Mouse (Mus musculus): ENCODE measurements around the gene Ccdc183. TPM values are rescaled to one million over a fixed set of nuclear protein-coding genes. Genes with fewer than 3 reads are reported as not detected.
A peak's percentile ranks its signal among the peaks of the same experiment; 100 is the strongest.

Ccdc183 gene
- polyA plus RNA-seq, 1 experiment from 2014 or later = 0.21 TPM

DNA sequence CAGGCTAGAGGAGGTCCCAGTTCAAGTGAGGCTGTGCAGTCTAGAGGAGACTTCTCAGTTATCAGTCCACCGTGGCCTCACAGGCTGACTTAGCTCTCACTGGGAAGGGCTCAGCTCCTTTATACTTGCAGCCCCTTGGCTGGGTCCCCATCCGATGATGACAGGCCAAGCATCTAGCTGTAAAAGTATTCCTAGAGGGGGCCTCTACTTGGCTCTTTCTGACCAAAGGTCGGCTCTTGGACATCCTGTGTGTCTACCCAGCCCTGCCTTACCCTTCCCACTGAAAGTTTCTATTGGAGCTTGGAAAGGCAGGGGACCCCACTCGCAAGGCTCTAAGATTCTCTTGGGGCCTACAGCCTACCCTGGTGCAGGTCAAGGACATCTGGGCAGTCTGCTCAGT, 46.3 kb downstream of the Ccdc183 start:
- Histone ChIP-seq H3K27ac (no peak overlapping the region), H3K36me3 (peaks cover 68% of the 10 kb centered on the region), H3K27me3 (ENCODE audit: insufficient read depth, poor library complexity, severe bottlenecking) (peaks cover 9% of the 10 kb centered on the region), H3K4me1 (peaks cover 34% of the 10 kb centered on the region), H3K4me3 (no peak overlapping the region), H3K9me3 (no peaks in the 10 kb centered on the region)
- no peak for DNase-seq (ENCODE audit: low spot score)
- WGBS = 78% methylated on average over 4 of the region's 4 CpGs

DNA sequence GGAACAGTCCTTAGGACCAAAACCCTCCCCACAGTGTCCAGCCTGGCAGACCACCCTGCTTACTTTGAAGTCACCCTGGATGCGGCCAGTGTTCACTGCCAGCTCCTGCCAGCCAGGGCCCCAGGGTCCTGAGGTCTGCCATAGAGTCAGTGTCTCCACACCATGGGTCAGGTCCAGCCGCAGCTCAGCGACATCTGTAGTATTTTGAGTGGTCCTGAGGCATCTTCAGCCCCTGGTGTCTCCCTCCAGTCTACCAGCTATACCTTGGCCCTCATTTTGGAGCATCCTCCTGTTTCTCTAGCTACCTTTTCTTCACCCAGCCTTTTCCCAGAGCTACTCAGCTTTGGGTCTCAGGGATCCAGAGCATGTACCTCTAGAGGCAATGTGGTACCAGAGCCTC, 48.2 kb downstream of the Ccdc183 start:
- 90% methylated on average over 3 of the region's 3 CpGs for WGBS
- Histone ChIP-seq H3K9me3 (no peaks in the 10 kb centered on the region), H3K27ac (no peak overlapping the region), H3K4me3 (no peak overlapping the region), H3K4me1 (peaks cover 25% of the 10 kb centered on the region), H3K27me3 (ENCODE audit: insufficient read depth, poor library complexity, severe bottlenecking) (no peaks in the 10 kb centered on the region), H3K36me3 (peaks cover 87% of the 10 kb centered on the region)
- no peak for DNase-seq (ENCODE audit: low spot score)

DNA sequence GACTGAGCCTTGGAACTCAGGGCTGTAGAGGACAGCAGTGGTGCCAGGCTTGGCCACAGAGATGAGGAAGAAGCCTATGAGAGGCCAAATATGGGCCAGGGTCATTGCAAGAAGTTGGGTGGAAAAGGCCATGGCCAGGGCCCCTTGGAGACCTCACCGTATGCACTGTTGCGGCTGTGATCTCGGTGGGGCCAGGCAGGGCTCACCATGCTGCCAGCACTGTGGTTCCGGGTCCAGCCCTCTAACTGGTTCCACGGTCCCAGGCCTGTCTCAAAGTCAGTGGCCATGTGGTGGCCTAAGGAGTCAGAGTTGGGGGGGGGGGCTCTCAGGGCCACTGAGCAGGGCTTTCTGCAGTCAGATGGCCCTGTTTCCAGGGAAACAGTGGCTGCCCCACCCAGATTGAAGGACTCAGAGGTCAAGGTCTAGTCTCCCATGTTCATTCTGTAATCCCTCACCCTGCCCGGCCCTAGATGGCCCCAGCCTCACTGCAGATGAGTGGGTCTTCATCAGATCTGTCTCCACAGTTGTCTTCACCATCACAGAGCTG, 48.9 kb downstream of the Ccdc183 start:
- WGBS = 89% methylated on average over 6 of the region's 6 CpGs

DNA sequence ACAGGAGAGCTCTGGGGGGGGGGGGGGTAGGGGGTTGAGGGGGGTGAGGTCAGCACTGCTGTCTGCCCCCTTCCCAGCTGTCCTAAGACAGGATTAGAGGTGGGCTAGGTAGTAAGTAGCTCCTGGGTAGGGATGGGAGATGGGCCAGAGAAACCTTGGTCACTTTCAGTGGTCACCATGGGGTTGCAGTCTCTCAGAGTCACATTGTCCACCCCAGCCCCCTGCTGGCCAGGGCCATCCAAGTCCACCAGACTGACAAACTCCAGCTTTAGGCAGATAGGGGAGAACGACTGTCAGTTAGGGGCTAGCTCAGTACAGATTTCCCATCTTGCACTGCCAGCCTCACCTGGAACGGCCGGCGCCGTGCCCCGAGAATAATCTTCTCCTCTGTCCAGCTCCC, 50.9 kb downstream of the Ccdc183 start:
- Histone ChIP-seq H3K36me3 (peaks cover 98% of the 10 kb centered on the region), H3K27me3 (ENCODE audit: insufficient read depth, poor library complexity, severe bottlenecking) (no peaks in the 10 kb centered on the region), H3K27ac (no peak overlapping the region), H3K4me1 (peaks cover 6% of the 10 kb centered on the region; the same call in 1 of the 2 replicates), H3K9me3 (no peaks in the 10 kb centered on the region), H3K4me3 (no peak overlapping the region)
- 73% methylated on average over 6 of the region's 6 CpGs for WGBS
- no peak for DNase-seq (ENCODE audit: low spot score)

More for the DNA sequence above, 48.9 kb downstream of the Ccdc183 start:
- Histone ChIP-seq H3K9me3 (no peaks in the 10 kb centered on the region), H3K4me3 (no peak overlapping the region), H3K27ac (no peak overlapping the region), H3K4me1 (peaks cover 18% of the 10 kb centered on the region), H3K27me3 (ENCODE audit: insufficient read depth, poor library complexity, severe bottlenecking) (no peaks in the 10 kb centered on the region), H3K36me3 (peaks cover 94% of the 10 kb centered on the region)
- no peak for DNase-seq (ENCODE audit: low spot score)

DNA sequence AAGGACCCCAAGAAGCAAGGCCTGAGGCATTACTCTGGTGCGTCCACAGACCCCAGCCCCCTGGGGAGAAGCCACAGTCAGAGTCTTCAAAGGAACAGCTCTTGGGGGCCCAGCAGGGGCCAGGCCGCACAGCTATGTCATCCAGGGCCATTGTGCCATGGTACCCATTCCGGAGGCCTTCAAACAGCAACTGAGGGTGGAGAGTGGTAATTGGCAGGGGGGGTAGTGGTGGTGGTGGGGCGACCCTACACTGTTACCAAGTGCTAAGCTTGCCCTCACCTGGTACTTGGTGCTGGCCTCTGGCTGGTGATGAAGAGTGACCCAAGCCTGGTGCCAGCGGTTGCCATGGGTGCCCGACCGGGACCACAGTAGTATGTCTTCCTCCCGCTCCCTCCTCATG, 51.7 kb downstream of the Ccdc183 start:
- WGBS = 83% methylated on average over 8 of the region's 8 CpGs
- peaks cover 99% of the 10 kb centered on the region for H3K36me3 ChIP-seq

DNA sequence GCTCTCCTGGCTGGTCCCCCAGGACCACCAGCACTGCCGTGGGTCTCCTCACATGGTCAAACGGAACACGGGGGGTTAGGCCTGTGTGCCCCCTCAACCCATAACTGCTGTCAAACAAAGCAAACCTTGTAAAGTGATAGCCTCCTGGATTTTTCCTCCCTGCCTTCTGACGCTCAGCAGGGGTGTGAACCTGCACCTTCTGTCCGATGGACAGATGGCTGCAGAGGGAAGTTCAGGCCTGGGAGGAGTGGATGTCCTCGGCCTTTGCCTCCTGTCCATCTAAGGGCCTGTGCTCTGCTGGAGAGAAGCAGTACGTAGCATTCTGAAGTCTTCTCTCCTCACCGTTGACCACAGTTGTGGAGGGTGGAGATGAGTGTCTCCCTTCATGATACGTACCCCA, 55.5 kb downstream of the Ccdc183 start:
- Histone ChIP-seq H3K4me1 (peaks cover 16% of the 10 kb centered on the region), H3K27me3 (ENCODE audit: insufficient read depth, poor library complexity, severe bottlenecking) (no peaks in the 10 kb centered on the region), H3K36me3 (peaks cover 70% of the 10 kb centered on the region), H3K9me3 (no peaks in the 10 kb centered on the region), H3K4me3 (no peak overlapping the region), H3K27ac (no peak overlapping the region)
- no peak for DNase-seq (ENCODE audit: low spot score)
- 73% methylated on average over 9 of the region's 9 CpGs for WGBS

More for the DNA sequence above, 51.7 kb downstream of the Ccdc183 start:
- no peaks in the 10 kb centered on the region; the same call in 1 of the 2 replicates for H3K4me1 ChIP-seq
- no peaks in the 10 kb centered on the region for H3K9me3 ChIP-seq
- H3K27me3 ChIP-seq (ENCODE audit: insufficient read depth, poor library complexity, severe bottlenecking) = no peaks in the 10 kb centered on the region
- H3K27ac ChIP-seq = no peak overlapping the region
- no peak overlapping the region for H3K4me3 ChIP-seq
- DNase-seq (ENCODE audit: low spot score) = no peak

DNA sequence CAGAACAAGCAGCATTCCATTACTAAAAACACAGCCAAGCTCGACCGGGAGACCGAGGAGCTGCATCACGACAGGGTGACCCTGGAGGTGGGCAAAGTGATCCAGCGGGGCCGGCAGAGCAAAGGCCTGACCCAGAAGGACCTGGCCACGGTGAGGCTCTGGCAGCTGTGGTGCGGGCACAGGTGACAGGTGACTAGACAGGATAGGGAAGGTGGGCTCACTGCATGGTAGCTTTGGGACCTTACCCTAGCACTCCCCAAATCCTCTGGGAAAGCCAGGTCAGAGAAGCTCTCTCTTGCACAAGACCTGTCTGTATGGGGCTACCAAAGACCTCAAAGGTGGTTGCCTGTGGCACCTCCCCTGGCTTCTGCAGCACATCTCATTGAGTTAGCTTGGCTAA, 56.9 kb downstream of the Ccdc183 start:
- 93% methylated on average over 8 of the region's 8 CpGs for WGBS
- Histone ChIP-seq H3K27me3 (ENCODE audit: insufficient read depth, poor library complexity, severe bottlenecking) (no peaks in the 10 kb centered on the region), H3K4me3 (no peak overlapping the region), H3K27ac (no peak overlapping the region), H3K36me3 (peaks cover 57% of the 10 kb centered on the region), H3K4me1 (peaks cover 17% of the 10 kb centered on the region), H3K9me3 (no peaks in the 10 kb centered on the region)
- no peak for DNase-seq (ENCODE audit: low spot score)

DNA sequence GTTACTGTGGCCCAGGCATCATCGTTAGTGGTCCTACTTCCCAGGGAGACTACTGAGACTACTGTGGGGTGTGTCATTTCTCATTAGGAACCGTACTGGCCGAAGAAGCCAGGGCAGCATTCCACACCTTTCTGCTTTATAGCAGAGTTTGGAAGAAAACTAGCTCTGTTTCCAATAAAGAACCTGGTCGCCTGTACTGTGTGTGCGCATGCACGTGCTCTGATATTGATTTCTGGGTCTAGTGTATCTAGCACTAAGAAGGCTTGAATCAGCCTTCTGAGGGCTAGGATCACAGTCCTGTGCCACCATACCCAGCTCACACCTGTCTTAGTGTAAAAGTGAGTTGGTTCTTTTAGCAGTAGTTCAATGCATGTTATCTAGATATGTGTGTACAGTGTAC, 58.7 kb downstream of the Ccdc183 start:
- Histone ChIP-seq H3K9me3 (no peaks in the 10 kb centered on the region), H3K27me3 (ENCODE audit: insufficient read depth, poor library complexity, severe bottlenecking) (no peaks in the 10 kb centered on the region), H3K36me3 (peaks cover 39% of the 10 kb centered on the region), H3K4me1 (peaks cover 17% of the 10 kb centered on the region), H3K27ac (peak overlapping the region; percentile 94; the same call in 1 of the 2 replicates), H3K4me3 (peak overlapping the region; percentile 94)
- 73% methylated on average over 6 of the region's 6 CpGs for WGBS
- DNase-seq (ENCODE audit: low spot score) = no peak

Other genes with a start within 250 kb of the Ccdc183 start
- gene Sapcd2, start 245.4 kb downstream of the Ccdc183 start, polyA plus RNA-seq (2016; fragmentation: Nextera tagmentation; extraction: Ambion mirVana) = 26.8 and 31.8 TPM in 2 replicates
- not detected in 2 replicates for gene Entpd2, start 221.8 kb downstream of the Ccdc183 start, polyA plus RNA-seq (2016; fragmentation: Nextera tagmentation; extraction: Ambion mirVana)
- gene Npdc1, start 218.3 kb downstream of the Ccdc183 start, polyA plus RNA-seq (2016; fragmentation: Nextera tagmentation; extraction: Ambion mirVana) = 14.6 and 16.5 TPM in 2 replicates
- not detected in 2 replicates for gene Fut7, start 194.4 kb downstream of the Ccdc183 start, polyA plus RNA-seq (2016; fragmentation: Nextera tagmentation; extraction: Ambion mirVana)
- gene Abca2, start 189.0 kb downstream of the Ccdc183 start, polyA plus RNA-seq (2016; fragmentation: Nextera tagmentation; extraction: Ambion mirVana) = 3.5 and 4.7 TPM in 2 replicates
- 0.69 and 1.1 TPM in 2 replicates for gene Clic3, start 160.8 kb downstream of the Ccdc183 start, polyA plus RNA-seq (2016; fragmentation: Nextera tagmentation; extraction: Ambion mirVana)
- gene Paxx, start 156.6 kb downstream of the Ccdc183 start, polyA plus RNA-seq (2016; fragmentation: Nextera tagmentation; extraction: Ambion mirVana) = 15.6 and 17.7 TPM in 2 replicates
- gene Ptgds, start 147.6 kb downstream of the Ccdc183 start, polyA plus RNA-seq (2016; fragmentation: Nextera tagmentation; extraction: Ambion mirVana) = 0.18 and 0.32 TPM in 2 replicates
- not detected in 2 replicates for gene Lcn12, start 123.8 kb downstream of the Ccdc183 start, polyA plus RNA-seq (2016; fragmentation: Nextera tagmentation; extraction: Ambion mirVana)
- gene Fbxw5, start 116.9 kb downstream of the Ccdc183 start, polyA plus RNA-seq (2016; fragmentation: Nextera tagmentation; extraction: Ambion mirVana) = 86.0 and 92.1 TPM in 2 replicates
- gene C8g, start 116.0 kb downstream of the Ccdc183 start, polyA plus RNA-seq (2016; fragmentation: Nextera tagmentation; extraction: Ambion mirVana) = 4.2 and 6.0 TPM in 2 replicates
- 29.7 and 30.9 TPM in 2 replicates for gene Traf2, start 70.7 kb downstream of the Ccdc183 start, polyA plus RNA-seq (2016; fragmentation: Nextera tagmentation; extraction: Ambion mirVana)
- 336 and 382 TPM in 2 replicates for gene Edf1, start 59.8 kb downstream of the Ccdc183 start, polyA plus RNA-seq (2016; fragmentation: Nextera tagmentation; extraction: Ambion mirVana)
- gene Mamdc4, start 42.8 kb downstream of the Ccdc183 start, polyA plus RNA-seq (2016; fragmentation: Nextera tagmentation; extraction: Ambion mirVana) = 1.6 and 3.7 TPM in 2 replicates
- gene Phpt1, start 42.5 kb downstream of the Ccdc183 start, polyA plus RNA-seq (2016; fragmentation: Nextera tagmentation; extraction: Ambion mirVana) = 160 and 170 TPM in 2 replicates
- gene Ajm1, start 35.9 kb downstream of the Ccdc183 start, polyA plus RNA-seq (2016; fragmentation: Nextera tagmentation; extraction: Ambion mirVana) = 0.08 TPM in 1 of 2 replicates, not detected in the other
- 57.9 and 69.6 TPM in 2 replicates for gene Rabl6, start 9.2 kb downstream of the Ccdc183 start, polyA plus RNA-seq (2016; fragmentation: Nextera tagmentation; extraction: Ambion mirVana)
- 14.9 and 18.5 TPM in 2 replicates for gene Tmem141, start 4.3 kb upstream of the Ccdc183 start, polyA plus RNA-seq (2016; fragmentation: Nextera tagmentation; extraction: Ambion mirVana)
- 0.26 and 1.5 TPM in 2 replicates for gene Fcna, start 10.4 kb upstream of the Ccdc183 start, polyA plus RNA-seq (2016; fragmentation: Nextera tagmentation; extraction: Ambion mirVana)
- gene Lcn8, start 35.4 kb upstream of the Ccdc183 start, polyA plus RNA-seq (2016; fragmentation: Nextera tagmentation; extraction: Ambion mirVana) = not detected in 2 replicates
- not detected in 2 replicates for gene Lcn5, start 40.3 kb upstream of the Ccdc183 start, polyA plus RNA-seq (2016; fragmentation: Nextera tagmentation; extraction: Ambion mirVana)
- not detected in 2 replicates for gene Lcn6, start 59.1 kb upstream of the Ccdc183 start, polyA plus RNA-seq (2016; fragmentation: Nextera tagmentation; extraction: Ambion mirVana)
- gene Lcn10, start 65.0 kb upstream of the Ccdc183 start, polyA plus RNA-seq (2016; fragmentation: Nextera tagmentation; extraction: Ambion mirVana) = not detected in 2 replicates
- gene Obp2a, start 82.4 kb upstream of the Ccdc183 start, polyA plus RNA-seq (2016; fragmentation: Nextera tagmentation; extraction: Ambion mirVana) = not detected in 2 replicates
- gene Bmyc, start 89.1 kb upstream of the Ccdc183 start, polyA plus RNA-seq (2016; fragmentation: Nextera tagmentation; extraction: Ambion mirVana) = 53.4 and 65.8 TPM in 2 replicates
- gene Obp2b, start 119.3 kb upstream of the Ccdc183 start, polyA plus RNA-seq (2016; fragmentation: Nextera tagmentation; extraction: Ambion mirVana) = not detected in 2 replicates
- not detected in 2 replicates for gene Lcn3, start 147.9 kb upstream of the Ccdc183 start, polyA plus RNA-seq (2016; fragmentation: Nextera tagmentation; extraction: Ambion mirVana)
- gene Lcn11, start 159.3 kb upstream of the Ccdc183 start, polyA plus RNA-seq (2016; fragmentation: Nextera tagmentation; extraction: Ambion mirVana) = not detected in 2 replicates
- not detected in 2 replicates for gene Gm13539, start 164.6 kb upstream of the Ccdc183 start, polyA plus RNA-seq (2016; fragmentation: Nextera tagmentation; extraction: Ambion mirVana)
- not detected in 2 replicates for gene Glt6d1, start 198.2 kb upstream of the Ccdc183 start, polyA plus RNA-seq (2016; fragmentation: Nextera tagmentation; extraction: Ambion mirVana)
- gene Lcn9, start 205.5 kb upstream of the Ccdc183 start, polyA plus RNA-seq (2016; fragmentation: Nextera tagmentation; extraction: Ambion mirVana) = not detected in 2 replicates
- not detected in 2 replicates for gene Sohlh1, start 229.6 kb upstream of the Ccdc183 start, polyA plus RNA-seq (2016; fragmentation: Nextera tagmentation; extraction: Ambion mirVana)
- gene Kcnt1, start 246.1 kb upstream of the Ccdc183 start, polyA plus RNA-seq (2016; fragmentation: Nextera tagmentation; extraction: Ambion mirVana) = 0.06 TPM in 1 of 2 replicates, not detected in the other

All from heart, embryonic 10.5 days (tissue).